Mouse (Mus musculus): ENCODE measurements around the gene 4930579F01Rik. TPM values are rescaled to one million over a fixed set of nuclear protein-coding genes. Genes with fewer than 3 reads are reported as not detected.

The 4930579F01Rik gene
- total RNA-seq, 2 experiments from 2014 or later: not detected

DNA sequence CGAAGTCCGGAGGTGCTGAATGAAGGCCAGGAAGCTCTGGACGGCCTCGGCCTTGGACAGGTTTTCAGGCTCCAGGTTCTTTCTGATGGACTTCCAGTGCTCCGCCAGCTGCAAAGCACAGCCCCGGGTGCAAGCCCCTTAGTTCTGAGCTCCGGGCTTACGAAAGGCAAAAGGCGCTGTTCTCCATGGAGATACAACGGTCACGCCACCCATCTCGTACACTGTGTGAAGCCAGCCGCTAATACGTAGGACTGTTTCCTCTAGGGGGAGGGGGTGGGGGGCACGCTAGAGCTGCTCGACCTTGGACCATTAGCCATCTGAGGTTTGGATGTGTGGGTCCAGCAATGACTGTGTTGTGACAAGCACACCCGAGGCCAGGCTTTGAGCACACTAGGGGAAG is 79.5 kb downstream of the 4930579F01Rik start:
- ATAC-seq (ENCODE audit: poor library complexity, severe bottlenecking): no peak

Other genes starting within 250 kb of the 4930579F01Rik start
- 74.2 and 74.8 TPM in 2 replicates for gene Dapp1, start 212.3 kb downstream of the 4930579F01Rik start, total RNA-seq (2015)
- gene Dapp1, start 212.3 kb downstream of the 4930579F01Rik start, total RNA-seq (2017): 95.7 and 112 TPM in 2 replicates
- not detected in 2 replicates for gene 1110002E22Rik, start 128.8 kb downstream of the 4930579F01Rik start, total RNA-seq (2015)
- gene 1110002E22Rik, start 128.8 kb downstream of the 4930579F01Rik start, total RNA-seq (2017): not detected in 2 replicates
- not detected in 2 replicates for gene Gm5105, start 126.4 kb downstream of the 4930579F01Rik start, total RNA-seq (2015)
- gene Gm5105, start 126.4 kb downstream of the 4930579F01Rik start, total RNA-seq (2017): not detected in 2 replicates
- gene Trmt10a, start 50.4 kb downstream of the 4930579F01Rik start, total RNA-seq (2015): 2.1 and 2.5 TPM in 2 replicates
- gene Trmt10a, start 50.4 kb downstream of the 4930579F01Rik start, total RNA-seq (2017): 2.7 and 7.4 TPM in 2 replicates
- 1.0 and 1.2 TPM in 2 replicates for gene Mttp, start 48.9 kb downstream of the 4930579F01Rik start, total RNA-seq (2015)
- 1.1 and 1.2 TPM in 2 replicates for gene Mttp, start 48.9 kb downstream of the 4930579F01Rik start, total RNA-seq (2017)
- not detected in 2 replicates for gene Adh7, start 23.9 kb upstream of the 4930579F01Rik start, total RNA-seq (2015)
- gene Adh7, start 23.9 kb upstream of the 4930579F01Rik start, total RNA-seq (2017): not detected in 2 replicates
- 0.96 TPM in 1 of 2 replicates, not detected in the other for gene Adh1, start 67.2 kb upstream of the 4930579F01Rik start, total RNA-seq (2015)
- not detected in 2 replicates for gene Adh1, start 67.2 kb upstream of the 4930579F01Rik start, total RNA-seq (2017)
- gene Adh6a, start 119.5 kb upstream of the 4930579F01Rik start, total RNA-seq (2015): not detected in 2 replicates
- gene Adh6a, start 119.5 kb upstream of the 4930579F01Rik start, total RNA-seq (2017): not detected in 2 replicates
- gene Adh6b, start 147.9 kb upstream of the 4930579F01Rik start, total RNA-seq (2015): not detected in 2 replicates
- not detected in 2 replicates for gene Adh6b, start 147.9 kb upstream of the 4930579F01Rik start, total RNA-seq (2017)
- gene Adh4, start 221.6 kb upstream of the 4930579F01Rik start, total RNA-seq (2015): not detected in 2 replicates
- not detected in 2 replicates for gene Adh4, start 221.6 kb upstream of the 4930579F01Rik start, total RNA-seq (2017)
- gene Adh5, start 249.3 kb upstream of the 4930579F01Rik start, total RNA-seq (2015): 67.0 and 85.0 TPM in 2 replicates
- 67.1 and 71.1 TPM in 2 replicates for gene Adh5, start 249.3 kb upstream of the 4930579F01Rik start, total RNA-seq (2017)

Data from megakaryocyte, adult 5-6 weeks (primary cell).